8 mouse cellular contexts compared by ENCODE assay signal in genomic region chr5:150118455-150119241, GRCm38 (mm10). TPM values are rescaled to one million over a fixed set of nuclear protein-coding genes. Genes with fewer than 3 reads are reported as not detected.
DNase-seq lines count a peak whose midpoint lies in the region; ATAC-seq lines count a peak whose summit lies in the region.

Gene Fry, plus strand, starts transcription at chr5:150118645.

- H3K4me1 ChIP-seq in hindbrain, embryonic 13.5 days (replicated peaks): peaks cover 41% of the 10 kb centered on the region

- peak within 1 kb of the TSS; percentile 86 for H3K27ac ChIP-seq in hindbrain, embryonic 13.5 days

- DNase-seq in R1 (ENCODE audit: low read depth, low spot score): peak; percentile 90
- peak; percentile 95 to 97 for DNase-seq in cerebellum, postnatal 25 days
- DNase-seq in frontal cortex, postnatal 25 days (ENCODE audit: low spot score in 2 of 2): peak; percentile 88 to 94
- peak; percentile 87 to 91 for DNase-seq in layer of hippocampus, postnatal 25 days (ENCODE audit: extremely low spot score in 1 of 2, low spot score in 1 of 2)
- peak; percentile 96 for DNase-seq in lung, postnatal 14 days
- DNase-seq in ovary, postnatal 36 days (ENCODE audit: low spot score): peak; percentile 93
- DNase-seq in thymus, postnatal 14 days: peak; percentile 99

- H3K27me3 ChIP-seq in hindbrain, embryonic 13.5 days: no peaks in the 10 kb centered on the region

- no peaks in the 10 kb centered on the region for H3K36me3 ChIP-seq in hindbrain, embryonic 13.5 days

- peak within 1 kb of the TSS; percentile 84 for H3K4me2 ChIP-seq in hindbrain, embryonic 13.5 days

- peak within 1 kb of the TSS; percentile 81 for H3K9ac ChIP-seq in hindbrain, embryonic 13.5 days

- under 1% methylated on average over 64 of the region's 68 CpGs for WGBS in hindbrain, embryonic 13.5 days

- H3K9me3 ChIP-seq in hindbrain, embryonic 13.5 days: no peaks in the 10 kb centered on the region

- peak; percentile 98 for ATAC-seq in hindbrain, embryonic 13.5 days (ENCODE audit: low FRiP score)

- peak within 1 kb of the TSS; percentile 72 for H3K4me3 ChIP-seq in hindbrain, embryonic 13.5 days

RNA-seq across cellular contexts. Expression of gene Fry, which starts in this region (rescaled TPM):
- polyA plus RNA-seq in hindbrain, embryonic 13.5 days (2015; fragmentation: Nextera tagmentation; extraction: Ambion mirVana): 40.7 and 40.9 TPM in 2 replicates
- total RNA-seq in layer of hippocampus, postnatal 25 days (2021): 100 to 1,000 TPM; 195 to 242 TPM

Comparison
In these comparisons a context has a peak if more than half of its experiments do, and no peak if none do; other contexts are left out.
1. Peak in every context shown above with its lines: DNase-seq, ATAC-seq, H3K4me3 ChIP-seq and H3K27ac ChIP-seq.